Mouse (Mus musculus) heart, postnatal 36 days (tissue): ENCODE measurements at regions not wholly inside any gene's neighbourhood (a gene's known extent, or its start where the extent isn't known, plus 50 kb on each side); places are given as distances from the start of the nearest gene placed in this dataset.
A peak's percentile ranks its signal among the peaks of the same experiment; 100 is the strongest.

Source experiments
- DNase-seq, 2 experiments: peaks; one replicate each; pipeline ENCODE4 v3.0.0; 2021 to 2022
- intact Hi-C: fragments of 180-260 bp; cut with DNase I; formaldehyde crosslinking; loops from one replicate; pipeline ENCODE4 v1.15.1; 2025

- DNase-seq: no peak
- intact Hi-C loops: no loop called here
These were observed 120.3 kb downstream of the Gsdmc2 start for GRCm38 (mm10) chr15:63724543-63725186.

- peak in 1 of 2 experiments; percentile 20 for DNase-seq
These were observed 122.0 kb downstream of the Gsdmc2 start for GRCm38 (mm10) chr15:63722991-63723390.

GRCm38 (mm10) chr15:63721669-63722357, 123.2 kb downstream of the Gsdmc2 start:
- peak; percentile 30 to 50 for DNase-seq
- intact Hi-C loops: no loop called here

More at GRCm38 (mm10) chr15:63722991-63723390, 122.0 kb downstream of the Gsdmc2 start:
- intact Hi-C loops: no loop called here

- intact Hi-C loops: no loop called here
- DNase-seq: no peak
These were observed 127.2 kb downstream of the Gsdmc2 start for GRCm38 (mm10) chr15:63717812-63718211.

- intact Hi-C loops: no loop called here
- DNase-seq: no peak
These were observed 131.3 kb downstream of the Gsdmc2 start for GRCm38 (mm10) chr15:63713697-63714096.

- intact Hi-C loops: no loop called here
- no peak for DNase-seq
These were observed 134.6 kb downstream of the Gsdmc2 start for GRCm38 (mm10) chr15:63710381-63710780.

GRCm38 (mm10) chr15:63709270-63709933, 135.6 kb downstream of the Gsdmc2 start:
- intact Hi-C loops: no loop called here
- DNase-seq: no peak

- intact Hi-C loops: no loop called here
- DNase-seq: no peak
These were observed 140.3 kb downstream of the Gsdmc2 start for GRCm38 (mm10) chr15:63704636-63705035.

- no peak for DNase-seq
- intact Hi-C loops: no loop called here
These were observed 147.1 kb downstream of the Gsdmc2 start for GRCm38 (mm10) chr15:63697831-63698230.

GRCm38 (mm10) chr15:63694150-63694549, 150.8 kb downstream of the Gsdmc2 start:
- DNase-seq: no peak
- intact Hi-C loops: no loop called here

- intact Hi-C loops: no loop called here
- no peak for DNase-seq
These were observed 151.4 kb downstream of the Gsdmc2 start for GRCm38 (mm10) chr15:63693561-63693960.

GRCm38 (mm10) chr15:63692491-63693295, 152.3 kb downstream of the Gsdmc2 start:
- intact Hi-C loops: no loop called here
- DNase-seq: no peak

- intact Hi-C loops: no loop called here
- DNase-seq: no peak
These were observed 155.0 kb downstream of the Gsdmc2 start for GRCm38 (mm10) chr15:63689788-63690575.

GRCm38 (mm10) chr15:63687852-63688251, 157.1 kb downstream of the Gsdmc2 start:
- no peak for DNase-seq
- intact Hi-C loops: no loop called here

GRCm38 (mm10) chr15:63686954-63687562, 157.9 kb downstream of the Gsdmc2 start:
- intact Hi-C loops: no loop called here
- no peak for DNase-seq

GRCm38 (mm10) chr15:63679984-63680925, 164.7 kb downstream of the Gsdmc2 start:
- DNase-seq: no peak

GRCm38 (mm10) chr15:63678921-63679320, 166.1 kb downstream of the Gsdmc2 start:
- no peak for DNase-seq
- intact Hi-C loops: no loop called here

More at GRCm38 (mm10) chr15:63679984-63680925, 164.7 kb downstream of the Gsdmc2 start:
- intact Hi-C loops: no loop called here

- intact Hi-C loops: no loop called here
These were observed 169.4 kb downstream of the Gsdmc2 start for GRCm38 (mm10) chr15:63675491-63676036.

More at GRCm38 (mm10) chr15:63675491-63676036, 169.4 kb downstream of the Gsdmc2 start:
- DNase-seq: no peak
